Mouse (Mus musculus) myocyte (in vitro differentiated cells): Measurements from ENCODE around the gene Slc35c1.

ENCODE experiments used
- E2F4 ChIP-seq: IDR thresholded peaks from one replicate; pipeline ENCODE4 v1.6.1; 2011; ENCODE audit warnings: mild to moderate bottlenecking, control low read depth, moderate library complexity; ENCODE audit not compliant: insufficient read depth
- MYOG ChIP-seq, 3 experiments: IDR thresholded peaks; one replicate each; pipeline ENCODE4 v1.6.1; 2011; ENCODE audit warnings: control low read depth in 2 of 3, low read depth in 2 of 3, mild to moderate bottlenecking in 2 of 3; ENCODE audit not compliant: insufficient read length in 2 of 3, control insufficient read depth in 1 of 3, insufficient read depth in 1 of 3
- POLR2A ChIP-seq: IDR thresholded peaks from one replicate; pipeline ENCODE4 v1.6.1; 2011; ENCODE audit warnings: low read depth, mild to moderate bottlenecking, control low read depth, moderate library complexity; ENCODE audit not compliant: insufficient read length
- POLR2AphosphoS2 ChIP-seq: IDR thresholded peaks from one replicate; pipeline ENCODE4 v1.6.1; 2011; ENCODE audit warnings: low read depth, control low read depth; ENCODE audit not compliant: insufficient read length
- TCF3 ChIP-seq: IDR thresholded peaks from one replicate; pipeline ENCODE4 v1.6.1; 2011; ENCODE audit warnings: low read depth, control low read depth; ENCODE audit not compliant: insufficient read length

DNA sequence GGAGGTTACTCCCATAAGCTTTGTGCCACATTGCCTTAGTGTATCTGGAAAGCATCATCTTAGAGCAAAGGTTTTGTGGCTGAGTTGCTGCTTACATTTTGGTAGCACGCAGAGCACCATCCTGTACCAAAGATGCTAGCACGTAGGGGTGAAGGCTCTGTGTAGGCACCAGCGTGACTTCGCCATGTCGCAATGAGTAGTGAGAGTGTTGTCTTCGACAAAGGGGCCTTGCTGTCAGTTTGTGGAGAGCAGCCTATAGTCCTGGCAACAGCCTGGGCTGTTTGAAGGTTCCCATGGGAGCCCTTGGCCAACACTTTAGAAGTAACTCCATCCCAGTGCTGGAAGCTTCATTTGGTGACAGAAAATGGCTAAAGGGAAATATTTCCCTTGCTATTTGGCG lies 45.0 kb upstream of the Slc35c1 start:
- TF ChIP-seq POLR2A (no peak), E2F4 (no peak), TCF3 (no peak), POLR2AphosphoS2 (no peak), MYOG (IDR thresholded peaks at IDR 0.05; ENCODE audit: control insufficient read depth in 1 of 3, insufficient read depth in 1 of 3, insufficient read length in 2 of 3, low read depth in 2 of 3) (no peak)
